Mouse (Mus musculus) olfactory bulb, adult 2 months (tissue): Measurements from ENCODE around the gene Eme1.

Experiments
- CTCF ChIP-seq: fragments of 200-500 bp; IDR thresholded peaks from 2 replicates; pipeline ENCODE4 v1.5.1; 2012; ENCODE audit warnings: low read depth, mild to moderate bottlenecking, low read length, moderate library complexity; ENCODE audit not compliant: insufficient read depth
- POLR2A ChIP-seq: fragments of 200-500 bp; IDR thresholded peaks from 2 replicates; pipeline ENCODE4 v1.6.1; 2012; ENCODE audit warnings: mild to moderate bottlenecking, low read depth, low read length, moderate library complexity; ENCODE audit not compliant: insufficient read depth

DNA sequence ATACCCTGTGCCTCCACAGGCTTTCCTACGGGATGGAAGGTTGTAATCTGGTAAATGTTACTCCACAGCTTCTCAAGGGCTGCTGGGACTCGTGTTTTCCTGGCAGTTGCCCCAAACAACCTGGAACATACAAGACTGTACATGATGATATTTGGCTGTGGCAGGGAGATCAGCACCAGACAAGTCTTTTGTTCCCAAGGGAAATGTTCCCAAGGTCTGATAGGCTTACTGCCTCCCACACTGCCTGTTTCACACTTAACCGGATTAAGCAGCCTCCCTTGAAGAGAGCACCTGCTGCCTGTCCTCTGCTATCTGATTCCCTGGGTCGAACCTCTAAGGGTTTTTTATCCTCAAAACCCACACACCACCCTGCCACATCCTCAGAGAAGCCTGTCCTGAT, 38.3 kb downstream of the Eme1 start:
- TF ChIP-seq CTCF (no peak), POLR2A (no peak)
